Mouse (Mus musculus) bone marrow, adult 2 months (tissue): ENCODE measurements around the gene Cdh23.

Experiments used
- CTCF ChIP-seq: fragments of 200-500 bp; IDR thresholded peaks from 2 replicates; pipeline ENCODE4 v1.5.1; 2011; ENCODE audit warnings: low read length, control low read depth; ENCODE audit not compliant: control insufficient read depth, insufficient read depth
- POLR2A ChIP-seq: fragments of 200-500 bp; IDR thresholded peaks from 2 replicates; pipeline ENCODE4 v1.6.1; 2011; ENCODE audit warnings: low read depth, mild to moderate bottlenecking, control low read depth, low read length, borderline replicate concordance; ENCODE audit not compliant: control insufficient read depth

DNA sequence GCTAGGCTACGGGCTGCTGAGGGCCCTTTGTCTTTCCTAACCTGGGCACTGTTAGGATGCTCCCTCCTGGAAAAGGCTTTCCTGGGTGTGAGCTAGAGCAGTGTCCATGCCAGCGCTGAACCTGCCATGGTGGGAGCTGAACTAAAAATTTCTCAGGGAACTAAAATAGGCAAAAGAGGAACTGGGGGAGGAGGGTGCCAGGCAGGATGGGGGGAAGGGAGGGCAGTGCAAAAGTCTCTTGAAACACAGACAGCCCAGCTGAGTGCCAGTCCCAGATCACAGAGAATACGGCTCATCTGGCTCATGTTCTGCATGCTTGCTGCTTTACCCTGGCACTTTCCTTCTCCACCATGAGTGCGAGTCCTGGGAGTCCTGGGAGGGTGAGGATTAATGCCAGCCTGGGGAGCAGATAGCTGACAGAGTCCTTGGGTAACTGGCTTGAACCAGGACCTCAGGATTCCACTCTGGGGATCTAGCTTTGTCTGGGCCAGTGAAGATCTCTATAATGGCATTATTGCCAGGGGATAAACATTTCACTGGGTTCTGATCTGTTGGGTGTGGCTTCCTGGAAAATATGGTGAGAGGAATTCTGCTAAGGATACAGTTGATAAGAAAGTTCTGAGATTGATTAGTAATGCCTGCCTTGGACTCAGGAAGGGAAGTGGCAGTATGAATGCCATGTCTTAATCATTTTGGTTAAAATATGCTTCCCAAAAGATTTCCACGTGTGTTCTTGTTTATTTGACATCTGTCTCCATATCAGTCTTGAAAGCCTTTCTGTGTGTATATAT lies 324.5 kb downstream of the Cdh23 start:
- TF ChIP-seq POLR2A = no peak
- no peak for TF ChIP-seq CTCF
